Mouse (Mus musculus) kidney, adult 8-10 months (tissue): ENCODE measurements around the gene Hspbp1.

Experiments used
- DNase-seq, 2 experiments: peaks; one replicate each; pipeline ENCODE4 v3.0.0; 2022

Gene Hspbp1

DNA sequence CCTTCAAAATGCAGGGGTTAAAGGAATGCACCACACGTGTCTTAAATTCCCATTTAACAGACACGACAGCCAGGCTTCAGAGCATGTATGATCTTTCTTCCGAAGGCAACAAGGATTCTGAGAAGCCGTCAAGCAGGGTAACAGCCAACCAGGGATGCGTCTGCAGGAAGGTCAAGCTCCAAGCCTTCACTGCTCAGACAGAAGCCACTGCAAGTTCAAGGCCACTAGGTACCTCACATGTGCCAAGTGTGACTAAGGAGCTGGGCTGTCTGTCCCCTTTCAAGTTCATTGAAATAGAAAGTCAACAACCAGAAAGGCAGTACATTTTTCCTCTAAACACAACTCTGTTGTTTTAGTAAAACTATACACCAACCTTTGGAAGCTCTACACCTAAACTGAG, 18.0 kb downstream of the Hspbp1 start:
- DNase-seq = no peak

DNA sequence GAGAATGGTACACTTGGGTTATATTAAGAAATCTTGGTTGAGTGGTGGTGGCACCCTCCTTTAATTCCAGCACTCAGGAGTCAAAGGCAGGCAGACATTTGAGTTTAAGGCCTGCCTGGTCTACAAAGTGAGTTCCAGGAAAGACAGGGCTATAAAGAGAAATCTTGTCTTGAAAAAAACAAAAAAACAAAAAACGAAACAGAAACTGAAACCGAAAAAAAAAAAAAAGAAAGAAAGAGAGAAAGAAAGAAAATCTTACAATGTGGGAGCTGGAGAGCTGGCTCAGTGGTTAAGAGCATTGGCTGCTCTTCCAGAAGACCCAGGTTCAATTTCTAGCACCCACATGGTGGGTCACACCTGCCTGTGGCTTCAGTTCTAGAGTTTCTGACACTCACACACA, 21.1 kb downstream of the Hspbp1 start:
- DNase-seq = no peak

DNA sequence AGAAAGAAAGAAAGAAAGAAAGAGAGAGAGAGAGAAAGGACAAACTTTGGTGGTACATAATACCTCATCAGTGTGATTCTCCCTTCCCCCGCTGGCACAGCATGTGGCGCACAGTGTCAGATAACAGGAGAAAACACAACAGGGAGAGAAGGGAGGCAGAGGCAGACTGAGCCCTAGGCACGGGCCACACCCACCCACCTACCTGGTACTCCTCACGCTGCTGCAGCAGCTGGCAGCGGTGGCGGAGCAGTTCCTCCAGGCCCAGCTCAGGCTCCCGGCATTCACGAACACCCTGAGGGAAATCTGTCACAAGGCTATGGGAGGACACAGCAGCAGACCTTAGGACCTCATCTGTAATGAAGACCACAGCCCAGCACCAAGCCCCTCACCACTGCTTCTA, 21.7 kb downstream of the Hspbp1 start:
- DNase-seq = no peak

DNA sequence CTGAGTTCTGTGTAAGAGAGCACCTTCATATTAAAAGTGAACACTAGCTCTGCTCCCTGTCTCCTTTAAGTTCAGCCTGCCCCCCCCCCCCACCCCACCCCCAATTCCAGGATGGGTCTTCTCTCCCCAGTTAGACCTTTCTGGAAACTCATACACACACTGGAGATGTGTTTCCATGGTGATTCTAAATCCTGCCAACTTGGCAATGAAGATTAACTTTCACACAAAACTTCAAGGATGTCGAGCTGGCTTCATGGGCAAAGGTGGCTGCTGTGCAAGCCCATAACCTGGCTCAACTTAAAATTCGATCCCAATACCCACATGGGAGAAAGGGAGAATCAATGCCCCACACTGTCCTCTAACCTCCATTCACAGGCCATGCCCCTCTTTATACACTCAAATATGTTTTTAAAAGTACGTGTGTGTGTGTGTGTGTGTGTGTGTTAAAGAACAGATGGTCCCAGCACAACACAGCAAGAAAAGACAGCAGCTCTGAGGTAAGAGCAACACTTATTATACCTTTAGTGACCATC, 24.9 kb downstream of the Hspbp1 start:
- DNase-seq = peak in 1 of 2 experiments; percentile 41

DNA sequence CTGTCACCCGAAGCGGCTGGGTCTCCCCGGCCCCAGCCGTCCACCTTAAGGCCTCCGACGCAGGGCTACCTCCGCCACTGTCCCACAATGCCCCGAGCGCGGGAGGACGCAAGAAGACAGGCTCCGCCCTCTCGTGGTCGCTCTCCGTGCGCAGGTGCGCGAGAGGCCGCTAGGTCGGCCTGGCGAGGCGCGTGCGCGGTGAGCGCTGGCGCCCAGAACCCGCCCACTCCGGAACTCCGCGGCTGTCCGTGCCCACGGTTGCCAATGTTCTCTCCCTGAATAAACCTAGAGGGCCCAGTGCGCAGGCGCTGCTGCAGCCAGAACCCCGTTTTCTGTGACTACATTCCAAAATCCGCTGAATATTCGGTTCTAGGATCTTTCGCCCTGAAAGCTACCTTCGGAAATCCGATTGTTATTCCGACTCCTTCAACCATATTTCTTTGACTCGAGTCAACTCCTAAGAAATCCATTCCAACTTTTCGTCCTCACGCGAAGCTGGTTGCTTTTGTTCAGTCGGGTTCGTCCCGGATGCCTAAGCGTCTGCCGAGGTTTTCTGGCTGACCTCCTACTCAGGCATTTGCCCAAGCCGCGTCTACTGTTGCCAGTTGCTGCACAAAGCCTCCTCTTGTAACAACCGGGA, 25.8 kb downstream of the Hspbp1 start, which contains the start of gene Ppp6r1:
TSS of gene Ppp6r1 (minus strand) at position 108 of the 640 bp plus-strand sequence.
- peak; percentile 98 for DNase-seq

DNA sequence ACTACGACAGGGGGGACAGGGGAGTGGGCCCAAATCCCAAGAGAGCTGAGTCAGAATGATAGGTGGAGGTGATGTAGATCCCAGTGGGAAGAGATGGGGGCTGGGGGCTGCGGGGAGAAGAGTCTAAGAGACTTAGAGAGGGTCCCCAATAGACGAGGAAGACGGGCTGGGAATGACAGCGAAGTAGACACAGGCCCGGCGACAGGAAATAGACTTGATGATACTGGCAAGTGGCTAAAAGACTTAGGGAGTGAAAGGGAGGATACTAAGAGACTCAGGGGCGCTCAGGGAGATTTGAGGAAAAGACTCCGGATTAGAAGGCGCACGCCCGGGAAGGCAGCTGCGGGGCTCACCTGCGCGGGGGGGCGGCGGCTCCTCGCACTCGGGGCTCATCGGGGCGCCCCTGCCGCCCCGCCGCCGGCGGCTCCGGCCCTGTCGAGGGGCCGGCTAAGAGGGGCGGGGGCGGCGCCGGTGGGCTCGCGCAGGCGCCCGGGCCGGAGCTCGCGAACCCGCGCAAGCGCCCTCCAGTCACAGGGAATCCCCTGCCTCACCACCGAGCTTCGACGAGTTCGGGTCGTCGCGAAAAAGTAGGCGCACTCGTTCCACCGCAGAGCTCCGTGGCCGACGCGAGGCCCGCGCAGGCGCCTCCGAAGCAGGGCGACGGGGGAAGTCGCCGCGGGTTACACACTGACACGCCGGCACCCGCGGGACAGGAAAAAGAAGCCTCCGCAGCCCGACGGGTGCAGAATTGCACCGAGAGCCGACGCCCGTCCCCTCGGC, 26.6 kb downstream of the Hspbp1 start:
- peak in 1 of 2 experiments; percentile 19 for DNase-seq

DNA sequence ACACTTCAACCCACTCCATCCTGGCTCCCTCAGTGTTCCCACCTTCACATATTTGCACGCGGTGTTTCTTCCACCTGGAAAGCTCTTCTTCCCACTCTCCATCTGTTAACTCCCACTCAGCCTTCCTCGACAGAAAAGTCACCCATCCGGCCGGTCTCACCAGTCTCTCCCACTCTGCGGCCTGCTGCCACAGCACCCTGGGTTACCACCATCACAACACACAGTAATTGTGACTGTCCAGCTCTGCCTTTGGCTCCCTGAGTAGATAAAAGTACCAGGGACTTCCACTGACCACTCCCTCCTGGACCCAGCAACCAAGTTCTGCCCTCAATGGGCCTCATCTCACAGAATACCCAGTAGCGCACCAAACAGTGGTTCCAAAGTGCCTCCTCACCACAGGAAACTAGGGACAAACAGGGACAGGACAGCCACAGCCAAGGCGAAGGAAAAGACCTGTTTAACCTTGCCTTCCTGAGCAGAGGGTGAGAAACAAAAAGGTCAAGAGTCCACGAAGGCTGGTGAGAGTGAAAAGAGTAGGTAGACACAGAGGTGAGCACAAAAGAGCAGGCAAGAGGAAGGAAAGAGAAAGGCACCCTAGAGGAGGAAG, 27.2 kb downstream of the Hspbp1 start:
- DNase-seq = peak; percentile 35 to 41

DNA sequence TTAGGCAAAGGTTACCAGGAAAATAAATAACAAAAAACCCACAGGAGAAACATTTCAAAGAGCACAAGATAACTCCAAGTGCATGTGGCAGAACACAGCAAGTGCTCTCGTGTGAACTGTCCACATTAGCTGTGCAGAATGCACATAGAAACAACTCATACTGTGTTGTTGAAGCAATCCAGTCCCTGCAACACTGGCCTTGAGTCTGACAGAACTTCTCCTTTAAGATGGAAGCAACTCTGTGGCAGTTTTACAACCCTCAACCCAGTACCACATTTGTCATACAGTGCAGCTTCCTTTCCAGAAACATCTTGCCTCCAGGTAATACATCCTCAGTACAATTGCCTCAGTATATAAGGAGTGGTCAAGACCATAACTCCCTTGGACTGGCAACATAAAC, 28.1 kb downstream of the Hspbp1 start:
- DNase-seq = no peak

DNA sequence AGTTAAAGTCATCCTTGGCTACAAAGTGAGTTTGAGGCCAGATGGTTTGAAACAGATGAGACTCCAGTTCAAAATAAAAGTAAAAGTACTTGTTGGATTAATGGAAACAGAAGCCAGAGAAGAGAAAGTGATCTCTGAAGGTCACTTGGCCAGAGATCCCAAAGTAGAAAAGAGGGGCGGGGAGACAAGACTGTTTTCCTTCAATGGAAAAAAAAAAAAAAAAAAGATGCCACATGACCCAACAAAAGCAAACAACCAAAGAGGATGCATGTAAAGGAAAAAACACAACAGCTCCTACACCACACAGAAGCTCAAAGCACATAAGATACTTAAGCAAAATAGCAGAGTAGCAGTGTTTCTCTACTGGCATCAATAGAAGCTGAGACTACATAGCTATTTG, 29.0 kb downstream of the Hspbp1 start:
- DNase-seq = no peak

DNA sequence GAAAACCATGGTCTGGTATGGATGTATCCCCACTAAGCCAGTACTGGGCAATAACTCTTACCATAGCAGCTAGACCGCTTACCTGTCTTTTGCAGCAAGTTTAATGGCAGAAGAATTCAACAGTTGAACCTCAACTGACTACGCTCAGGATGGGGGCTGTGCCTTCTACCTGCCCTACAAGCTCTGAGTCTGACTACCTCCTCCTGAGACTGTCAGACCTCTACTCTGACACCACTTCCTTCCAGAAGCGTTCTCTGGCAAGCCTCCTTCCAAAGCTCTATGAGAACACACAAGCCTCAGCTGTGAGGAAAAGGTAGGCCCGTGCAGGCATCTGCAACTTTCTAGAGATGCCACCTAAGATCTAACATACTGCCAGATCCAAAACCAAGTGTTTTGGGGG, 29.5 kb downstream of the Hspbp1 start:
- no peak for DNase-seq

DNA sequence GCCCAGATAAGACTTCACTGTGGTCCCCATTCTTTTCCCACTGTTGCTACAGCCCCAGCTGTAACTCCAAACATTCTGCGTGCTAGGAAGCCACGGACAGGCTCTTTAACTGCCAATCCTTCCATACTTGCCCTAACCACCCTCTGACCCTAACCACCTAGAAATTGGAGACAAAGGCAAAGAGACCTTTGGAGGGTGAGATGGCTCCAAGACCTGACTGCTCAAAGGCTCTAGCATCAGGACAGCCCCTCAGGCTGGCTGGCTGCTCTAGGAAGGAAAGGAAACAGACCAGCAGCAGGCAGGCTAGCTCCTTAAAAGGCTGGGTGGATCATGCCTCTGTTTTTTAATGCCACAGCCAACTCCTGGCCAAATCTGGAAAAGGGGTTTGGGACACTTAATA, 30.6 kb downstream of the Hspbp1 start:
- DNase-seq = no peak

DNA sequence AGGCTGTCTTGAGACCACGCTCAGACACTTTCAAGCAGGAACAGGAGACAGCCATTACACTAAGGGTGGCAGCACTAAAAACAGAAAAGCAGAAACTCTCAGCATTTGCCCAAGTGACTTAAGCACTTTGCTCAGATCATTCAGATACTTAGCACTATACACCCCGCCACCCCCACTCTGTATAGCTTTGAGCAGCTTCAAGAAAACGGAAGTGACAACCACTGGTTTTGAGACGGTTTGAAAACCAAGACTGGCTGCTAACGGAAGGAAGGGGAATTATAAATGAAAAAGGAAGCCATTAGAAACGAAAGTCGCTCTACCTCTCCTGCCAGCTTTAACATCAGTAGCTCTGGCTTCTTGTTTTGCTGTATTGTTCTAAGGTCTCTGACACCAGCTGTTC, 31.1 kb downstream of the Hspbp1 start:
- peak in 1 of 2 experiments; percentile 18 for DNase-seq

DNA sequence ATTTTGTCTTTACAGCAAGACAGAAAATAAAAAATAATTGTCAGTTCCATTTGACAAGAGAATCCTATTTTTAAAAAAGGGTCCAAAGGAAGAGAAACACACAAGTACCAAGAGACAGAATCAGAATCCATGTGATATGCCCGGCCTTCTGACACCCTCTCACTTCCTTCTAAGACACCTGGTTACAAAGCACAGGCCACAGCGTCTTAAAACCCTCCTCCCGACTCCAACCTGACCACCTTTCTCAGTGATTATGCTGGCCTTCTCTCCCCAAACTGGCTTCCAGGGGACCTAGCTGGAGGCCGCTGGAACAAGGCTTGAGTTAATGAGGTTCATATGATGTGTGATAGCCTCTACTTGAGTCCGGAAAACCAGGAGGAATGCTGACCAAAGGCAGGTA, 31.5 kb downstream of the Hspbp1 start:
- DNase-seq = no peak

DNA sequence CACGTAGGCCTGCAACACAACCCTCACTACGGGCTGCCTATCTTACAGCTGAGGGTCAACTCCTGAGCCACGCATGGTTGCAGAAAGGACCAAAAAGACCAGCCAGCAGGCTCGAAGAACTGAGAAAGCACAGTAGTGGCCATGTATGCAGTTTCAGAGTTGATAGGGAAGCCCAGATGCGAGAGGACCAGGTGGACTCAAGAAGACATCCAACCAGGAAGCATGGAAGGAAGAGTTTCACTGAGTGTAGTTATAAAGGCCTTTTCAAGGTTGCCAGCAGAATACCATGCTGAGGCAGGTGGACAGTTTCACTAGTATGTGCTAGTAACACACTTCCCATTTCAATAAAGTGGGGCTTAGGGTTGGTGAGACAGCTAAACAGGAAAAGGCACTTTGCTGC, 32.1 kb downstream of the Hspbp1 start:
- no peak for DNase-seq

DNA sequence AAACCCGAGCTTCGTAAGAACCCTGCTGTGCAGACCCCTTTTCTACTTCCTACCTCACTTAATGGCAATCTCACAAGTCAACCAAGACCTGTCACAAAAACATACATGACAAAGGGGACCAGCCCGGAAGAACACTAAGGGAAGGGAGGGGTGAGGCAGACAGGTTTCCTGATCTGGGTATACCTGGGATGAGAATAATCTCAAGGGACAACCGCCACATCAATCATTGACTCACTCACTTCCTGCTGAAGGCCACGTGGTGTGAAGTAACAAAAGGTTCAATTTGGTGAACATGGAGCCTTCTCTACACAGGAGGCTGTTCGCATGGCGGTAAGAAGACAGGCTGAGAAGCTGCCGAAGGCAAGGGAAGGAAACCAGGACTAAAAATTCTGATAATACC, 33.3 kb downstream of the Hspbp1 start:
- DNase-seq = peak in 1 of 2 experiments; percentile 32

DNA sequence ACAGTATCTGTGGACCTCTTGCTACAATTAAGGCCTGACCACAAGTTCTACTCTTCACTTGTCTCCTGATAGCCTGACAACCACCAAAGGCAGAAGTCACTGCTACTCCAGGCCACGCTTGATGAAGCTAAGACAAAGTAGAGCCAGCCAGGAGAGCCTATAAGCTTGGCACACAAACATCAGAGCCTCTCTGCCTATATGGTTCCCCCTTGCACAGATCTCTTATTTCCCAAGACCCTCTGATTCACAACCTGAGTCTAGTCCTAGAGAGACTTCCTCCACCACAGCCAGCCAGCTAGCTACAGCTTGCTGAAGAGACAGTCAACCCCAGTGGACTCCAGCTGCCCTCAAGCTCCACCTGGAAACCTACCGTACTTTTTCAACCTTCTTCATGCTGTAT, 36.9 kb downstream of the Hspbp1 start:
- DNase-seq = no peak

DNA sequence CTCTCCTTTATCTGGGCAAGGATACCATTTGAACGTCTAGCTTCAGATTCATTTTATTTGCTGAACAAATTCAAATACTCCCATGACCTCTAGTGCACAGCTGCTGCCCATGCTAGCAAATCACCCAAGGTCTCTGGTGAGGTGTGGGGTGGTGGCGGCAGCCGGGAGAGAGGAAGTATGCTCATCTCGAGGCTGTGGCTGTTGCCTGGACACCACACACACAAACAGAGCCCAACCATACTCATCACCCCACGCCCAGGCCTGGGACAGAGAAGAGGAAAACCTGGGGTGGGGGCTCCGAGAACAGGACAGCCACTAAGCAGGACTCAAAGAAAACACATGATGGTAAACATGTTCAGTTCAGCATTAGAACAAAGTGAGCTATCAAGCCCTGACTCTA, 37.6 kb downstream of the Hspbp1 start:
- no peak for DNase-seq

DNA sequence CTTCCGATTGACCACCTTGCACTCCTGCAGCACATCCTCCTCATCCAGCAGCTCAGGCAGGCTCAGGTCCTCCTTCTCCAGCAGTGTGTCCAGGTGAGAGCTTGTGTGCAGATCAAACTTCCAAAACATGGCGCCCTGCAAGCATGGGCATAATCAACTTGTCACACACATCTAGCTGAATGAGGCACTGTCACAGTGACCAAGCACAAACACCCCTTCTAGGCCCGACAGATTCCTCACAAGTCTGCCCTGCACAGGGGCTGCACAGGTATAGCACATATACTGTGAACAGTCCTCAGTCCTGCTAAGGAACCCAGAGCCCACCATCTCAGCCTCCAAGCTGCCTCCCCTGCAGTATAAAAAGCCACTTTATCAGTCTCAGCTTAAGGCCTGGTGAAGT, 38.1 kb downstream of the Hspbp1 start:
- no peak for DNase-seq

DNA sequence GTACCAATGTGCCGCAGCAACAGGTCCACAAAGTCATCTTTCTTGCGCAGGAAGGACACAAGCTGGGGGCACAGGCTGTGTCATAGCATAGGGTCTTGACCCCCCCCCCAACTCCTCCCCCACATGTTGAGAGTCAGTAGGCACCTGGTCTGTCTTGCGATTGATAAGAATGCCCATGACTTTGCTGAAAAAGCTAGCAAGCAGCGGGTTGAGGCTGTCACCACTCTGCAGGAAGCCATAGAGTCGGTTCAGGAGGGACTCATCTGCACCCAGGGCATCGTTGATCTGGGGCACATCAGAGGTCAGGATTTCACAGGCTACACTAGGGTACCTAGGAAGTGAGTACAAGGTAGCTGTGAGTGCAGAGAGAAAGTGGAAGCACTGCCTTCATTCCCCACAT, 41.6 kb downstream of the Hspbp1 start:
- no peak for DNase-seq

DNA sequence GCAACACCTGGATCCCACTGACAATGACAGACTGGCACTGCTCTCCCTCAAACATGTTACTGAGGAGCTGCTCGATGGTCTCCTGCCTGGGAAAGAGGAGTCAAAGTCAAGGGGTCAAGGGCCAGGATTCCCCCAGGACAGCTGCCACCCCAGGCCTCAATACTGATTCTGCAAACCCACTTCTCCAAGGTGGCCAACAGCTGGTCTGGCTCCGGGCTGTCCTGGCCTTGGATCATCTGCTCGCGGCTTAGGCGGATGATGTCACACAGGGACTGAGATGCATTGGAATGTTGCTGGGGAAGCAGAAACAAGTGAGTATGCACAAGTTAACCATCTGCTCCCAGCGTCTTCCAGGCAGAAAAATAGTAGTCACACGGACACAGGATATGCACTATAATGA, 42.9 kb downstream of the Hspbp1 start:
- no peak for DNase-seq

DNA sequence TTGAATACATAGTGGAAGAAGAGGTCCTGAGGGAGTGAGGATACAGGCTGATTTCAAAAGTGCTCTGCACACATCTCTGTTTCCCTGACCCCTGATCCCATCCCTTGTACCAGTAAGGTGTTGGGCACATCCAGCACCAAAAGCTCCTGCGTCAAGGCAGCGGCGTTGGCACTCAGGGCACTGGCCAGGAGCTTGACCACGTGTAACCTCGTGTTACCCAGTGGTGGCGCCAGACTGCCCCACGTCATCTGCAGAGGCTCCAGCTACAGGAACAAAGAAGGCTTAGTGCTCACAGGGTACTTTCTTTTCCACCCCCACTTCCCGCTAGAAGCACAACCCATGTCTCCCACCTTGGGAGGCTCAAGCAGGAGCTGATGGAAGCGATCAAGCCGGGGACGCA, 43.7 kb downstream of the Hspbp1 start:
- no peak for DNase-seq

DNA sequence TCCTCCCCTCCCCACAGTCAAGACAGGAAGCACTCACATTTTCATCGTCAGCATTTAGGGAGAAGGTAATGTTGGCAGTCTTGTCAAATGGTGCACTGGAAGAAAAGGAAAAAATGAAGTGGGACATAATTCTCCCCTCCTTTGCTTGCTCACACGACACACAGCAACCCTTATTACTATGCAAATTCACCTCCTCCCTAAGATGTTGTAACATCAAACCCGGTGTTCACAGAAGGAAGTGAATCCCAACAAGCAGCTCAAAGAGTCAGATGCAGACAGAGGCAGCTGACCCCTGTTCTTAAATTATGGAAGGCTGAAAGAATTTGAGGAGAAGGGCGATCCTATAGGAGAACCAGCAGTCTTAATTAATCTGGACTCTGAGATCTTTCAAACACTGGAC, 48.7 kb downstream of the Hspbp1 start:
- DNase-seq = no peak

DNA sequence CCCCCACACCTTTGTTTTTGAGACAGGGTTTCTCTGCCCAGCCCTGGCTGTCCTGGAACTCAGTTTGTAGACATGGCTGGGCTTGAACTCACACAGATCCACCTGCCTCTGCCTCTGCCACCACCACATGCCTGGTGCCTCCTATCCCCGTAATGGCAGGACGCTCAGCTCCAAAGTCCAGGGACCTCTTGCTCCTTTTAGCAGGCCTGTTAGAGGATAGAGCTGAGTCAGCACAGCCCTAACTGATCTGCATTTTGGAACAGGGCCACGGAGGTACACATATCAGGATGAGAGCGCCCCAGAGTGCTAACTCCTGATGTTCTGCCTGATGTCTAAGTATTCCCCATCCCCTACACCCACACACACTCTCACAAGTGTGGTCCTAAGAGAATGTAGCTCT, 53.8 kb downstream of the Hspbp1 start, which contains the start of gene Tmem86b:
TSS of gene Tmem86b (minus strand) at position 392 of the 400 bp plus-strand sequence.
- DNase-seq = peak; percentile 79 to 80

DNA sequence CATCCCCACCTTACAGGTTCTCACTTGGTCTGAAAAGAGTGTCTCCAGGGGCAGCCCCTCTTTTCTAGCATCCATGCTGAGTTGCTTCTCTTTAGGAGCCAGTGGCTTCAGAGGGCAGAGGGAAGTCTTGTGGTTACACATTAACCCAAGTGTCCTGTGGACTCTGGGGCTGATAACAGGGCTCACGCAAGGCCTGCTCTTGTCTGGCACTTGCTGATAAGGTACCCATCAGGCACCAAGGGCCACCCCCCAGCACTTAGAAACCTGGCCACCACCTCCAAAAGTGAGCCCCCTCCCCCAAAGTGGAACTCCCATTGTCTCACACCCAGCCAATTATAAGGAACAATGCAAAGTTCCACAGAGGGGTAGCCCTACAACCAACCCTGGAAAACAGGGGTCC, 54.7 kb downstream of the Hspbp1 start:
- peak; percentile 43 to 57 for DNase-seq
